Mouse (Mus musculus) midbrain, embryonic 14.5 days (tissue): ENCODE measurements around the gene Taco1. TPM values are rescaled to one million over a fixed set of nuclear protein-coding genes. Genes with fewer than 3 reads are reported as not detected.

ENCODE experiments used
- ATAC-seq: fragments of 200-750 bp; cut with Nextera tagmentation; 2 replicates; pipeline ENCODE4 v1.8.0; 2017; ENCODE audit warnings: moderate number of reproducible peaks, moderate library complexity; ENCODE audit not compliant: low FRiP score, low TSS enrichment
- DNase-seq: peaks from one replicate; pipeline ENCODE4 v3.0.0-alpha.2; 2015
- H3K27ac ChIP-seq: fragments of 300-500 bp; sonication (generic); replicated peaks from 2 replicates; pipeline ENCODE4 v1.5.1; 2014; ENCODE audit warnings: mild to moderate bottlenecking, low read depth, low read length, moderate library complexity
- H3K27me3 ChIP-seq: fragments of 300-500 bp; sonication (generic); 2 replicates; pipeline ENCODE4 v1.6.1; 2014; ENCODE audit warnings: low read length, control low read depth, mixed read lengths; ENCODE audit not compliant: control insufficient read depth, insufficient read depth
- H3K36me3 ChIP-seq: fragments of 300-500 bp; sonication (generic); 2 replicates; pipeline ENCODE4 v1.6.1; 2014; ENCODE audit warnings: low read length, control low read depth; ENCODE audit not compliant: control insufficient read depth, insufficient read depth
- H3K4me1 ChIP-seq: fragments of 300-500 bp; sonication (generic); 2 replicates; pipeline ENCODE4 v1.6.1; 2014; ENCODE audit warnings: mild to moderate bottlenecking, antibody characterized with exemption, low read length, control low read depth; ENCODE audit not compliant: control insufficient read depth, insufficient read depth
- H3K4me2 ChIP-seq: fragments of 300-500 bp; sonication (generic); 2 replicates; pipeline ENCODE4 v1.6.1; 2014; ENCODE audit warnings: mild to moderate bottlenecking, low read length, moderate library complexity
- H3K4me3 ChIP-seq: fragments of 300-500 bp; sonication (generic); replicated peaks from 2 replicates; pipeline ENCODE4 v1.5.1; 2014; ENCODE audit warnings: low read depth, low read length
- H3K9ac ChIP-seq: fragments of 300-500 bp; sonication (generic); replicated peaks from 2 replicates; pipeline ENCODE4 v1.6.1; 2014; ENCODE audit warnings: mild to moderate bottlenecking, low read length, moderate library complexity
- H3K9me3 ChIP-seq: fragments of 300-500 bp; sonication (generic); 2 replicates; pipeline ENCODE4 v1.6.1; 2016; ENCODE audit warnings: low read length, control low read depth, mixed read lengths; ENCODE audit not compliant: control insufficient read depth
- WGBS: fragments of 180-500 bp; shearing (Covaris S2); extraction: QIAGEN DNeasy Blood & Tissue Kit; methylation state at CpG from one replicate; pipeline ENCODE4 v1.1.7; 2014; 5-methylcytosine and 5-hydroxymethylcytosine counted together
- polyA plus RNA-seq: library from polyadenylated mRNA; unstranded; fragments of >200 nt; fragmentation: Nextera tagmentation; extraction: Ambion mirVana; gene quantifications from 2 replicates; pipeline ENCODE4 v1.2.1, GENCODE M21; 2014

Gene Taco1
- polyA plus RNA-seq, 1 experiment from 2014 or later, result 5.6 TPM

- no peak overlapping the region for H3K4me3 ChIP-seq
- no peaks in the 10 kb centered on the region for H3K36me3 ChIP-seq
- no peak overlapping the region for H3K9ac ChIP-seq
- WGBS, result 88% methylated on average over 9 of the region's 9 CpGs
- H3K9me3 ChIP-seq, result no peaks in the 10 kb centered on the region
- peaks cover 24% of the 10 kb centered on the region; the same call in 1 of the 2 replicates for H3K4me1 ChIP-seq
- no peak overlapping the region for H3K4me2 ChIP-seq
- ATAC-seq, result no peak
- no peaks in the 10 kb centered on the region for H3K27me3 ChIP-seq
- no peak overlapping the region for H3K27ac ChIP-seq
- no peak for DNase-seq
Observed at GRCm38 (mm10) chr11:106034986-106035385, 30.9 kb upstream of the Taco1 start.

GRCm38 (mm10) chr11:106036548-106037417 lies 29.1 kb upstream of the Taco1 start, which contains the start of gene Dcaf7:
TSS of gene Dcaf7 (plus strand) at chr11:106036872.
- peaks cover 26% of the 10 kb centered on the region; the same call in 1 of the 2 replicates for H3K4me1 ChIP-seq
- under 1% methylated on average over 66 of the region's 66 CpGs for WGBS
- H3K9me3 ChIP-seq, result no peaks in the 10 kb centered on the region
- ATAC-seq (peak; percentile 99), DNase-seq (peak; percentile 99)
- H3K27ac ChIP-seq, result peak within 1 kb of the TSS; percentile 90
- peak within 1 kb of the TSS; percentile 87 for H3K9ac ChIP-seq
- peak within 1 kb of the TSS; percentile 92 for H3K4me3 ChIP-seq
- peak within 1 kb of the TSS; percentile 81 for H3K4me2 ChIP-seq
- no peaks in the 10 kb centered on the region for H3K27me3 ChIP-seq
- no peaks in the 10 kb centered on the region for H3K36me3 ChIP-seq

- Histone ChIP-seq H3K4me2 (peak overlapping the region; percentile 81), H3K27ac (peak overlapping the region; percentile 90), H3K27me3 (no peaks in the 10 kb centered on the region), H3K9me3 (no peaks in the 10 kb centered on the region), H3K4me3 (peak overlapping the region; percentile 92), H3K9ac (peak overlapping the region; percentile 87), H3K36me3 (no peaks in the 10 kb centered on the region), H3K4me1 (peaks cover 26% of the 10 kb centered on the region; the same call in 1 of the 2 replicates)
- 0% methylated on average over 13 of the region's 13 CpGs for WGBS
- ATAC-seq (peak; percentile 28; the same call in 1 of the 2 replicates), DNase-seq (peak; percentile 85)
Observed at GRCm38 (mm10) chr11:106037418-106037751, 28.5 kb upstream of the Taco1 start.

GRCm38 (mm10) chr11:106044349-106044748 lies 21.5 kb upstream of the Taco1 start:
- Histone ChIP-seq H3K4me3 (no peak overlapping the region), H3K9ac (no peak overlapping the region), H3K4me1 (0 out of 2 replicates have a peak, but pooled peaks cover 2% of the 10 kb centered on the region), H3K27me3 (no peaks in the 10 kb centered on the region), H3K27ac (no peak overlapping the region), H3K36me3 (peaks cover 30% of the 10 kb centered on the region), H3K4me2 (no peak overlapping the region), H3K9me3 (no peaks in the 10 kb centered on the region)
- ATAC-seq (no peak), DNase-seq (no peak)

GRCm38 (mm10) chr11:106045256-106045655 lies 20.6 kb upstream of the Taco1 start:
- no peak for ATAC-seq

GRCm38 (mm10) chr11:106045780-106046179 lies 20.1 kb upstream of the Taco1 start:
- no peaks in the 10 kb centered on the region for H3K4me1 ChIP-seq
- no peaks in the 10 kb centered on the region for H3K9me3 ChIP-seq
- H3K36me3 ChIP-seq, result peaks cover 42% of the 10 kb centered on the region
- H3K27me3 ChIP-seq, result no peaks in the 10 kb centered on the region
- no peak overlapping the region for H3K9ac ChIP-seq
- ATAC-seq (no peak), DNase-seq (no peak)
- WGBS, result 97% methylated on average over 3 of the region's 3 CpGs
- no peak overlapping the region for H3K4me3 ChIP-seq
- no peak overlapping the region for H3K27ac ChIP-seq
- no peak overlapping the region for H3K4me2 ChIP-seq

More at GRCm38 (mm10) chr11:106045256-106045655, 20.6 kb upstream of the Taco1 start:
- H3K27me3 ChIP-seq, result no peaks in the 10 kb centered on the region
- H3K9ac ChIP-seq, result no peak overlapping the region
- DNase-seq, result no peak
- 0 out of 2 replicates have a peak, but pooled peaks cover 2% of the 10 kb centered on the region for H3K4me1 ChIP-seq
- H3K4me2 ChIP-seq, result no peak overlapping the region
- no peak overlapping the region for H3K27ac ChIP-seq
- H3K9me3 ChIP-seq, result no peaks in the 10 kb centered on the region
- WGBS, result 96% methylated on average over 1 of the region's 1 CpGs
- no peak overlapping the region for H3K4me3 ChIP-seq
- peaks cover 37% of the 10 kb centered on the region for H3K36me3 ChIP-seq

- Histone ChIP-seq H3K36me3 (peaks cover 50% of the 10 kb centered on the region), H3K27ac (no peak overlapping the region), H3K4me2 (no peak overlapping the region), H3K27me3 (no peaks in the 10 kb centered on the region), H3K9ac (no peak overlapping the region), H3K4me1 (no peaks in the 10 kb centered on the region), H3K4me3 (no peak overlapping the region), H3K9me3 (no peaks in the 10 kb centered on the region)
- DNase-seq, result no peak
- no peak for ATAC-seq
- WGBS, result 88% methylated on average over 9 of the region's 9 CpGs
Observed at GRCm38 (mm10) chr11:106046584-106046983, 19.3 kb upstream of the Taco1 start.

GRCm38 (mm10) chr11:106053921-106054320 lies 11.9 kb upstream of the Taco1 start:
- no peak for ATAC-seq
- H3K4me1 ChIP-seq, result no peaks in the 10 kb centered on the region
- no peak overlapping the region for H3K4me2 ChIP-seq
- H3K9ac ChIP-seq, result no peak overlapping the region
- H3K27ac ChIP-seq, result no peak overlapping the region
- H3K27me3 ChIP-seq, result no peaks in the 10 kb centered on the region
- H3K4me3 ChIP-seq, result no peak overlapping the region
- H3K36me3 ChIP-seq, result peaks cover 94% of the 10 kb centered on the region
- 96% methylated on average over 2 of the region's 2 CpGs for WGBS
- no peaks in the 10 kb centered on the region for H3K9me3 ChIP-seq
- no peak for DNase-seq

GRCm38 (mm10) chr11:106054600-106054999 lies 11.3 kb upstream of the Taco1 start:
- H3K4me1 ChIP-seq, result no peaks in the 10 kb centered on the region
- no peak overlapping the region for H3K9ac ChIP-seq
- WGBS, result 97% methylated on average over 8 of the region's 8 CpGs
- no peaks in the 10 kb centered on the region for H3K9me3 ChIP-seq
- H3K27ac ChIP-seq, result no peak overlapping the region
- H3K4me3 ChIP-seq, result no peak overlapping the region
- ATAC-seq (no peak), DNase-seq (no peak)
- H3K36me3 ChIP-seq, result peaks cover 94% of the 10 kb centered on the region
- no peaks in the 10 kb centered on the region for H3K27me3 ChIP-seq
- H3K4me2 ChIP-seq, result no peak overlapping the region
